Mouse (Mus musculus): ENCODE data around the gene Dna2. TPM values are rescaled to one million over a fixed set of nuclear protein-coding genes. Genes with fewer than 3 reads are reported as not detected.

Dna2 gene
- polyA plus RNA-seq, 1 experiment from 2014 or later: 9.6 TPM

- peak overlapping the region; percentile 98 for H3K4me3 ChIP-seq (ENCODE audit: low read depth, low read length)
- H3K4me1 ChIP-seq (replicated peaks; ENCODE audit: control insufficient read depth, insufficient read depth, low read length): peaks cover 3% of the 10 kb centered on the region; the same call in 1 of the 2 replicates
- no peaks in the 10 kb centered on the region for H3K9me3 ChIP-seq (ENCODE audit: control insufficient read depth)
- peak overlapping the region; percentile 100 for H3K27ac ChIP-seq (ENCODE audit: low read depth, low read length)
- H3K36me3 ChIP-seq (ENCODE audit: control insufficient read depth, insufficient read depth): no peaks in the 10 kb centered on the region
- no peak for TF ChIP-seq CTCF (IDR thresholded peaks at IDR 0.05; ENCODE audit: low read depth)
- H3K27me3 ChIP-seq (replicated peaks; ENCODE audit: control insufficient read depth, insufficient read depth, low read length): no peaks in the 10 kb centered on the region
- peak overlapping the region; percentile 99 for H3K9ac ChIP-seq (ENCODE audit: low read depth, low read length)
- ATAC-seq: no peak; the same call in 1 of the 2 replicates
- H3K4me2 ChIP-seq (replicated peaks; ENCODE audit: low read depth): peak overlapping the region; percentile 89
- WGBS: under 1% methylated on average over 60 of the region's 68 CpGs
Measured at GRCm38 (mm10) chr10:63023121-63023748, 76.4 kb downstream of the Dna2 start.

Other genes with a start within 250 kb of the Dna2 start
- 0.44 and 0.97 TPM in 2 replicates for gene Stox1, start 220.9 kb upstream of the Dna2 start, polyA plus RNA-seq (2015; fragmentation: Nextera tagmentation; extraction: Ambion mirVana)
- 45.7 and 46.8 TPM in 2 replicates for gene Ccar1, start 154.7 kb upstream of the Dna2 start, polyA plus RNA-seq (2015; fragmentation: Nextera tagmentation; extraction: Ambion mirVana)
- 3.0 and 5.2 TPM in 2 replicates for gene Tet1, start 38.0 kb upstream of the Dna2 start, polyA plus RNA-seq (2015; fragmentation: Nextera tagmentation; extraction: Ambion mirVana)
- 14.6 and 16.3 TPM in 2 replicates for gene Slc25a16, start 26.4 kb upstream of the Dna2 start, polyA plus RNA-seq (2015; fragmentation: Nextera tagmentation; extraction: Ambion mirVana)
- 13.9 and 18.8 TPM in 2 replicates for gene Rufy2, start 33.2 kb downstream of the Dna2 start, polyA plus RNA-seq (2015; fragmentation: Nextera tagmentation; extraction: Ambion mirVana)
- 21.2 and 25.0 TPM in 2 replicates for gene Hnrnph3, start 77.2 kb downstream of the Dna2 start, polyA plus RNA-seq (2015; fragmentation: Nextera tagmentation; extraction: Ambion mirVana)
- gene Pbld2, start 77.3 kb downstream of the Dna2 start, polyA plus RNA-seq (2015; fragmentation: Nextera tagmentation; extraction: Ambion mirVana): 36.2 and 43.7 TPM in 2 replicates
- gene Pbld1, start 113.1 kb downstream of the Dna2 start, polyA plus RNA-seq (2015; fragmentation: Nextera tagmentation; extraction: Ambion mirVana): 1.8 and 2.1 TPM in 2 replicates
- gene Atoh7, start 152.6 kb downstream of the Dna2 start, polyA plus RNA-seq (2015; fragmentation: Nextera tagmentation; extraction: Ambion mirVana): not detected in 2 replicates